Mouse (Mus musculus) ES-E14 (cell line): Measurements from ENCODE around the gene Rai14.

Source experiments
- ZC3H11A ChIP-seq: IDR thresholded peaks from 2 replicates; pipeline ENCODE4 v1.6.1; 2012; ENCODE audit warnings: low read depth, mild to moderate bottlenecking, inconsistent platforms, low read length, borderline replicate concordance
- ZNF384 ChIP-seq: IDR thresholded peaks from 2 replicates; pipeline ENCODE4 v1.6.1; 2012; ENCODE audit warnings: low read depth, low read length, inconsistent platforms

GRCm38 (mm10) chr15:10731398-10731797, 17.0 kb upstream of the Rai14 start:
- TF ChIP-seq ZNF384, result no peak
- TF ChIP-seq ZC3H11A, result no peak
